In genomic region chr5:124478873-124479204, GRCm38 (mm10) we compare ENCODE assay signal across 9 mouse cellular contexts. TPM values are rescaled to one million over a fixed set of nuclear protein-coding genes. Genes with fewer than 3 reads are reported as not detected.
DNase-seq lines count a peak whose midpoint lies in the region; ATAC-seq and TF ChIP-seq lines count a peak whose summit lies in the region.
"Had no signal": no experiment of that assay in that cellular context is flagged by ENCODE, and none has a peak within 500 bp of the region (broad histone marks: within the 10 kb centered on the region; RNA-seq: fewer than 3 reads in every experiment).

No protein-coding gene starts in this region.

- WGBS in heart, embryonic 14.5 days = 48% methylated on average over 1 of the region's 1 CpGs
- WGBS in embryonic facial prominence, embryonic 15.5 days = 70% methylated on average over 1 of the region's 1 CpGs
- WGBS in liver, embryonic 15.5 days (ENCODE audit: insufficient replicate concordance) = 68% methylated on average over 1 of the region's 1 CpGs

- H3K9ac ChIP-seq in heart, embryonic 14.5 days (ENCODE audit: low read length) = no peak overlapping the region
- H3K9ac ChIP-seq in embryonic facial prominence, embryonic 15.5 days = no peak overlapping the region
- no peak overlapping the region for H3K9ac ChIP-seq in liver, embryonic 15.5 days

- no peaks in the 10 kb centered on the region for H3K27me3 ChIP-seq in heart, embryonic 14.5 days (ENCODE audit: control insufficient read depth, insufficient read depth, low read length)
- no peaks in the 10 kb centered on the region for H3K27me3 ChIP-seq in E14TG2a.4 (ENCODE audit: insufficient read depth, low read length)
- H3K27me3 ChIP-seq in embryonic facial prominence, embryonic 15.5 days = no peaks in the 10 kb centered on the region
- no peaks in the 10 kb centered on the region for H3K27me3 ChIP-seq in liver, embryonic 15.5 days

- peaks cover 10% of the 10 kb centered on the region in 2 experiments for H3K4me1 ChIP-seq in heart, embryonic 14.5 days (ENCODE audit: control insufficient read depth in 2 of 2, insufficient read depth in 2 of 2, low read length in 2 of 2)
- H3K4me1 ChIP-seq in E14TG2a.4 (replicated peaks; ENCODE audit: low read depth, low read length) = peaks cover 37% of the 10 kb centered on the region
- peaks cover 24% of the 10 kb centered on the region for H3K4me1 ChIP-seq in embryonic facial prominence, embryonic 15.5 days
- peaks cover 63% of the 10 kb centered on the region for H3K4me1 ChIP-seq in liver, embryonic 15.5 days (replicated peaks)

- H3K36me3 ChIP-seq in heart, embryonic 14.5 days (ENCODE audit: control insufficient read depth, insufficient read depth, low read length) = no peaks in the 10 kb centered on the region
- no peaks in the 10 kb centered on the region for H3K36me3 ChIP-seq in E14TG2a.4 (ENCODE audit: insufficient read depth, low read length)
- no peaks in the 10 kb centered on the region for H3K36me3 ChIP-seq in embryonic facial prominence, embryonic 15.5 days
- H3K36me3 ChIP-seq in liver, embryonic 15.5 days (replicated peaks) = no peaks in the 10 kb centered on the region

- peak overlapping the region; percentile 81 to 82 for H3K27ac ChIP-seq in heart, embryonic 14.5 days (replicated peaks in 1 of 2; ENCODE audit: control insufficient read depth in 1 of 2, insufficient read depth in 1 of 2, low read depth in 2 of 2, low read length in 2 of 2)
- peak overlapping the region; percentile 84 for H3K27ac ChIP-seq in embryonic facial prominence, embryonic 15.5 days (replicated peaks)
- H3K27ac ChIP-seq in liver, embryonic 15.5 days (replicated peaks) = peak overlapping the region; percentile 68

- TF ChIP-seq CTCF in E14TG2a.4 (conservative IDR thresholded peaks at IDR 0.05; ENCODE audit: low read length) = no peak

- peak overlapping the region; percentile 71 for H3K4me2 ChIP-seq in heart, embryonic 14.5 days (ENCODE audit: low read length)
- H3K4me2 ChIP-seq in embryonic facial prominence, embryonic 15.5 days (replicated peaks) = peak overlapping the region; percentile 76
- peak overlapping the region; percentile 90; the same call in 1 of the 2 replicates for H3K4me2 ChIP-seq in liver, embryonic 15.5 days

- H3K4me3 ChIP-seq in heart, embryonic 14.5 days (ENCODE audit: control insufficient read depth in 1 of 2, insufficient read depth in 1 of 2, low read depth in 1 of 2, low read length in 2 of 2) = no peak overlapping the region
- peak overlapping the region; percentile 82; the same call in 1 of the 2 replicates for H3K4me3 ChIP-seq in E14TG2a.4 (replicated peaks; ENCODE audit: low read length)
- H3K4me3 ChIP-seq in embryonic facial prominence, embryonic 15.5 days (replicated peaks) = peak overlapping the region; percentile 58; the same call in 1 of the 2 replicates
- H3K4me3 ChIP-seq in liver, embryonic 15.5 days (replicated peaks) = peak overlapping the region; percentile 74; the same call in 1 of the 2 replicates

- no peak for DNase-seq in heart, postnatal 4 days
- DNase-seq in spleen, postnatal 4 days (ENCODE audit: low spot score in 2 of 2) = no peak
- no peak for DNase-seq in left cerebral cortex, adult 11 months (ENCODE audit: low spot score)
- DNase-seq in frontal cortex, postnatal 25 days (ENCODE audit: low spot score in 2 of 2) = no peak

- H3K9me3 ChIP-seq in heart, embryonic 14.5 days (ENCODE audit: control insufficient read depth, low read length) = no peaks in the 10 kb centered on the region
- H3K9me3 ChIP-seq in E14TG2a.4 (ENCODE audit: low read length) = no peaks in the 10 kb centered on the region
- no peaks in the 10 kb centered on the region for H3K9me3 ChIP-seq in embryonic facial prominence, embryonic 15.5 days (replicated peaks)
- H3K9me3 ChIP-seq in liver, embryonic 15.5 days (replicated peaks) = no peaks in the 10 kb centered on the region
- H3K9me3 ChIP-seq: G1E had no signal

- ATAC-seq in heart, embryonic 14.5 days (ENCODE audit: insufficient number of reproducible peaks, insufficient read depth, low FRiP score, low read depth) = no peak
- no peak for ATAC-seq in embryonic facial prominence, embryonic 15.5 days (ENCODE audit: insufficient number of reproducible peaks, low FRiP score, low TSS enrichment, low read depth)
- no peak for ATAC-seq in liver, embryonic 15.5 days (ENCODE audit: insufficient read depth)

RNA-seq across cellular contexts. Expression of gene Rilpl2, which starts 0.7 kb away (rescaled TPM):
- polyA plus RNA-seq in heart, embryonic 14.5 days (2014; fragmentation: Nextera tagmentation; extraction: Ambion mirVana) = 14.0 and 17.1 TPM in 2 replicates
- total RNA-seq in heart, postnatal 4 days (2021) = 10 to 100 TPM in 1 of 2 experiments, 1 to 10 TPM in 1; 8.3 to 10.9 TPM
- 38.0 and 40.2 TPM in 2 replicates for polyA plus RNA-seq in embryonic facial prominence, embryonic 15.5 days (2015; fragmentation: Nextera tagmentation; extraction: Ambion mirVana)
- polyA plus RNA-seq in liver, embryonic 15.5 days (2015; fragmentation: Nextera tagmentation; extraction: Ambion mirVana) = 8.9 and 9.5 TPM in 2 replicates

RNA-seq across cellular contexts. Expression of gene Snrnp35, which starts 4.1 kb away (rescaled TPM):
- polyA plus RNA-seq in heart, embryonic 14.5 days (2014; fragmentation: Nextera tagmentation; extraction: Ambion mirVana) = 9.6 and 11.5 TPM in 2 replicates
- 10 to 100 TPM; 19.3 to 23.5 TPM for total RNA-seq in heart, postnatal 4 days (2021)
- polyA plus RNA-seq in embryonic facial prominence, embryonic 15.5 days (2015; fragmentation: Nextera tagmentation; extraction: Ambion mirVana) = 26.3 and 26.5 TPM in 2 replicates
- 10.5 and 10.8 TPM in 2 replicates for polyA plus RNA-seq in liver, embryonic 15.5 days (2015; fragmentation: Nextera tagmentation; extraction: Ambion mirVana)

RNA-seq across cellular contexts. Expression of gene Kmt5a, which starts 39.1 kb away (rescaled TPM):
- polyA plus RNA-seq in heart, embryonic 14.5 days (2014; fragmentation: Nextera tagmentation; extraction: Ambion mirVana) = 86.6 and 87.8 TPM in 2 replicates
- 100 to 1,000 TPM; 130 to 132 TPM for total RNA-seq in heart, postnatal 4 days (2021)
- 71.2 and 72.0 TPM in 2 replicates for polyA plus RNA-seq in embryonic facial prominence, embryonic 15.5 days (2015; fragmentation: Nextera tagmentation; extraction: Ambion mirVana)
- 60.1 and 67.9 TPM in 2 replicates for polyA plus RNA-seq in liver, embryonic 15.5 days (2015; fragmentation: Nextera tagmentation; extraction: Ambion mirVana)

RNA-seq across cellular contexts. Expression of gene Rilpl1, which starts 52.4 kb away (rescaled TPM):
- 27.2 and 28.3 TPM in 2 replicates for polyA plus RNA-seq in heart, embryonic 14.5 days (2014; fragmentation: Nextera tagmentation; extraction: Ambion mirVana)
- 10 to 100 TPM; 50.3 to 53.6 TPM for total RNA-seq in heart, postnatal 4 days (2021)
- 23.2 and 25.1 TPM in 2 replicates for polyA plus RNA-seq in embryonic facial prominence, embryonic 15.5 days (2015; fragmentation: Nextera tagmentation; extraction: Ambion mirVana)
- polyA plus RNA-seq in liver, embryonic 15.5 days (2015; fragmentation: Nextera tagmentation; extraction: Ambion mirVana) = 1.9 and 2.1 TPM in 2 replicates

RNA-seq across cellular contexts. Expression of gene Sbno1, which starts 53.0 kb away (rescaled TPM):
- polyA plus RNA-seq in heart, embryonic 14.5 days (2014; fragmentation: Nextera tagmentation; extraction: Ambion mirVana) = 67.3 and 68.1 TPM in 2 replicates
- 10 to 100 TPM; 72.7 to 76.8 TPM for total RNA-seq in heart, postnatal 4 days (2021)
- 75.9 and 76.7 TPM in 2 replicates for polyA plus RNA-seq in embryonic facial prominence, embryonic 15.5 days (2015; fragmentation: Nextera tagmentation; extraction: Ambion mirVana)
- 35.0 and 35.3 TPM in 2 replicates for polyA plus RNA-seq in liver, embryonic 15.5 days (2015; fragmentation: Nextera tagmentation; extraction: Ambion mirVana)

Comparison
In these comparisons a context has a peak if more than half of its experiments do, and no peak if none do; other contexts are left out.
1. H3K4me3 ChIP-seq: peak in E14TG2a.4 (single experiment), embryonic facial prominence, embryonic 15.5 days (single experiment) and liver, embryonic 15.5 days (single experiment); none in heart, embryonic 14.5 days (0 of 2).
2. Peak in every context shown above with its lines, with median percentiles within 50 percentile points of each other: H3K27ac ChIP-seq and H3K4me2 ChIP-seq.